Mouse (Mus musculus) kidney, embryonic 15.5 days (tissue): Measurements from ENCODE around the gene Rhbdl1. TPM values are rescaled to one million over a fixed set of nuclear protein-coding genes. Genes with fewer than 3 reads are reported as not detected.

Experiments used
- ATAC-seq: fragments of 200-750 bp; cut with Nextera tagmentation; replicated peaks from 2 replicates; pipeline ENCODE4 v1.8.0; 2017; ENCODE audit warnings: moderate TSS enrichment; ENCODE audit not compliant: low FRiP score
- H3K27ac ChIP-seq: fragments of 300-500 bp; sonication (generic); 2 replicates; pipeline ENCODE4 v1.5.1; 2015; ENCODE audit warnings: mild to moderate bottlenecking, inconsistent platforms
- H3K27me3 ChIP-seq: fragments of 300-500 bp; sonication (generic); 2 replicates; pipeline ENCODE4 v1.6.1; 2015; ENCODE audit warnings: inconsistent platforms
- H3K36me3 ChIP-seq: fragments of 300-500 bp; sonication (generic); 2 replicates; pipeline ENCODE4 v1.6.1; 2015; ENCODE audit warnings: inconsistent platforms
- H3K4me1 ChIP-seq: fragments of 300-500 bp; sonication (generic); 2 replicates; pipeline ENCODE4 v1.6.1; 2015; ENCODE audit warnings: inconsistent platforms
- H3K4me2 ChIP-seq: fragments of 300-500 bp; sonication (generic); 2 replicates; pipeline ENCODE4 v1.6.1; 2015; ENCODE audit warnings: moderate library complexity, mild to moderate bottlenecking, inconsistent platforms
- H3K4me3 ChIP-seq: fragments of 300-500 bp; sonication (generic); replicated peaks from 2 replicates; pipeline ENCODE4 v1.5.1; 2015; ENCODE audit warnings: mild to moderate bottlenecking, inconsistent platforms
- H3K9ac ChIP-seq: fragments of 300-500 bp; sonication (generic); 2 replicates; pipeline ENCODE4 v1.6.1; 2015; ENCODE audit warnings: mild to moderate bottlenecking, inconsistent platforms
- H3K9me3 ChIP-seq: fragments of 300-500 bp; sonication (generic); replicated peaks from 2 replicates; pipeline ENCODE4 v1.6.1; 2016; ENCODE audit warnings: inconsistent platforms
- WGBS: fragments of 180-500 bp; shearing (Covaris S2); methylation state at CpG from one replicate; pipeline ENCODE4 v1.1.7; 2015; ENCODE audit warnings: mixed read lengths; 5-methylcytosine and 5-hydroxymethylcytosine counted together
- polyA plus RNA-seq: library from polyadenylated mRNA; unstranded; fragments of >200 nt; fragmentation: Nextera tagmentation; extraction: Ambion mirVana; gene quantifications from 2 replicates; pipeline ENCODE4 v1.2.1, GENCODE M21; 2015

Gene Rhbdl1
- 2.8 and 3.8 TPM in 2 replicates for polyA plus RNA-seq

DNA sequence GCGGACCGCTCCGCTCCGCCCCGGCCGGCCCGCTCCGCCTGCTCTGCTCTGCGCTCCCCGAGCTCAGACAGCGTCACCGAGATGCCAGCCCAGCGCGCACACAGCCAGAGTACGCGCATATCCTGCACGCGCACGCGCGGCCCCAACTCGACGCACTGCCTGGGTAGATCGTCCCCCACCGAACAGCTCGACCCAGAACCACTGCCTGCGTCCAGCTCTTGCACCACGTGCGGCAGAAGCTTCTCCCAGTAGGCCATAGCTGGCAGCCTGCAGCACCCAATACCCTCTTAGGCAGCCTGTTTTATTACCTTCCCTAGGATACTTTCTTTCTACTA lies at the start of gene Rhbdl1:
Rhbdl1 (minus strand) TSS at position 220 of the 335 bp plus-strand sequence.
- peak within 1 kb of the TSS; percentile 95 for H3K4me2 ChIP-seq
- no peaks in the 10 kb centered on the region for H3K9me3 ChIP-seq
- peak within 1 kb of the TSS; percentile 85 for H3K27ac ChIP-seq
- peak within 1 kb of the TSS; percentile 42 for H3K9ac ChIP-seq
- peak within 1 kb of the TSS; percentile 42 for H3K4me3 ChIP-seq
- H3K27me3 ChIP-seq: no peaks in the 10 kb centered on the region
- ATAC-seq: 0 out of 2 replicates have a peak, but pooled peaks have one; percentile 34
- peaks cover 58% of the 10 kb centered on the region for H3K4me1 ChIP-seq
- 2% methylated on average over 29 of the region's 29 CpGs for WGBS
- peaks cover 57% of the 10 kb centered on the region for H3K36me3 ChIP-seq

DNA sequence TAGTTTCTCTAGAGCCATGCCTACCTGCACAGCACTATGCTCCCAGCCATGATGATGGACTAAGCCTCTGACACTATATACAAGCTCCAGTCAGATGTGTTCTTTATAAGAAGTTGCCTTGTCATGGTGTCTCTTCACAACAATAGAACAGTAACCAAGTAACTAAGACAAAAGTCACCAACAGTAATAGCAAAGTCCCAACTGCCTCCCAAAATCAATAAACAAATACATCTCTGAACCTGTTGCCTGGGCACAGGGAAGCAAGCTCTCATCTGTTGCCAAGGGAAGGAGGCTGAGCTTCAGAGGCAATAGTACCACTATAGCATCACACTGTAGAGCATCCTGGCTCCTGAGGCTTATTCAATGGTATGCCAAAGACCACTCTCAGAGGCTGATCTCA lies 49.7 kb upstream of the Rhbdl1 start:
- no peak for ATAC-seq
- Histone ChIP-seq H3K36me3 (peaks cover 73% of the 10 kb centered on the region), H3K9me3 (no peaks in the 10 kb centered on the region), H3K4me2 (no peak overlapping the region), H3K27me3 (no peaks in the 10 kb centered on the region), H3K4me3 (no peak overlapping the region), H3K9ac (no peak overlapping the region), H3K4me1 (peaks cover 4% of the 10 kb centered on the region; the same call in 1 of the 2 replicates), H3K27ac (no peak overlapping the region)

DNA sequence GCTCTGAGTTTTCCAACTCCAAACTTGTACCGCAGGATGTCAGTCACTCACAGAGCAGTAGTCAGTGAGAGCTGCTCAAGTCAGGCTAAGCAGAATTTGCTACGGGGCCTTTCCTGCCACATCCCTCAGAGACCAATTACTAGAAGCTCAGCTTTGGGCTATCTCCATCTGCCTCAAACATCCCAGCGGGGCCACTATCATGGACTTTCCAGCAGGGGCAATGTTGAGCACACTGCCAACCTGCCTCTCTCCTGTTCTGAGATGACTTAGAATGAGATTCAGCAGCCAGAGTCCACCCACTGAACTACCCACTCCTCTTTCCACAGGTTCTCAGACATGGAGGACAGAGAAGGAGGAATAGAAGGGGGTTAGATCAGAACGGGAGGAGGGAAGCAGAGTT lies 48.5 kb upstream of the Rhbdl1 start:
- Histone ChIP-seq H3K4me2 (no peak overlapping the region), H3K9me3 (no peaks in the 10 kb centered on the region), H3K27me3 (no peaks in the 10 kb centered on the region), H3K36me3 (peaks cover 68% of the 10 kb centered on the region), H3K4me3 (no peak overlapping the region), H3K9ac (no peak overlapping the region), H3K27ac (no peak overlapping the region), H3K4me1 (peaks cover 15% of the 10 kb centered on the region)
- no peak for ATAC-seq
- WGBS: 67% methylated on average over 4 of the region's 4 CpGs

GRCm38 (mm10) chr17:25883824-25884223 lies 46.7 kb upstream of the Rhbdl1 start:
- no peak for ATAC-seq
- 93% methylated on average over 3 of the region's 3 CpGs for WGBS
- Histone ChIP-seq H3K27me3 (no peaks in the 10 kb centered on the region), H3K4me3 (no peak overlapping the region), H3K4me1 (peaks cover 27% of the 10 kb centered on the region), H3K4me2 (no peak overlapping the region), H3K27ac (no peak overlapping the region), H3K9me3 (no peaks in the 10 kb centered on the region), H3K9ac (no peak overlapping the region), H3K36me3 (peaks cover 60% of the 10 kb centered on the region)

GRCm38 (mm10) chr17:25883268-25883667 lies 46.2 kb upstream of the Rhbdl1 start:
- Histone ChIP-seq H3K36me3 (peaks cover 60% of the 10 kb centered on the region), H3K27me3 (no peaks in the 10 kb centered on the region), H3K9ac (no peak overlapping the region), H3K4me3 (no peak overlapping the region), H3K4me2 (no peak overlapping the region), H3K27ac (no peak overlapping the region), H3K4me1 (peaks cover 27% of the 10 kb centered on the region), H3K9me3 (no peaks in the 10 kb centered on the region)
- ATAC-seq: no peak
- 86% methylated on average over 8 of the region's 8 CpGs for WGBS

GRCm38 (mm10) chr17:25882306-25882705 lies 45.2 kb upstream of the Rhbdl1 start:
- ATAC-seq: no peak
- Histone ChIP-seq H3K4me2 (no peak overlapping the region), H3K36me3 (peaks cover 57% of the 10 kb centered on the region), H3K27me3 (no peaks in the 10 kb centered on the region), H3K27ac (no peak overlapping the region), H3K4me3 (no peak overlapping the region), H3K4me1 (peaks cover 27% of the 10 kb centered on the region), H3K9me3 (no peaks in the 10 kb centered on the region), H3K9ac (no peak overlapping the region)
- WGBS: 38% methylated on average over 5 of the region's 5 CpGs

GRCm38 (mm10) chr17:25881691-25882090 lies 44.6 kb upstream of the Rhbdl1 start:
- Histone ChIP-seq H3K4me1 (peaks cover 31% of the 10 kb centered on the region), H3K9me3 (no peaks in the 10 kb centered on the region), H3K9ac (no peak overlapping the region), H3K4me2 (no peak overlapping the region), H3K36me3 (peaks cover 56% of the 10 kb centered on the region), H3K27me3 (no peaks in the 10 kb centered on the region), H3K4me3 (no peak overlapping the region), H3K27ac (peak overlapping the region; percentile 56)
- WGBS: 33% methylated on average over 4 of the region's 4 CpGs
- ATAC-seq: no peak

- peaks cover 56% of the 10 kb centered on the region for H3K36me3 ChIP-seq
- no peak overlapping the region for H3K9ac ChIP-seq
- peak overlapping the region; percentile 56; the same call in 1 of the 2 replicates for H3K27ac ChIP-seq
- no peak for ATAC-seq
- H3K4me1 ChIP-seq: peaks cover 37% of the 10 kb centered on the region
- no peaks in the 10 kb centered on the region for H3K9me3 ChIP-seq
- no peak overlapping the region for H3K4me3 ChIP-seq
- no peak overlapping the region for H3K4me2 ChIP-seq
- 13% methylated on average over 5 of the region's 5 CpGs for WGBS
- H3K27me3 ChIP-seq: no peaks in the 10 kb centered on the region
These were observed 44.0 kb upstream of the Rhbdl1 start for GRCm38 (mm10) chr17:25880913-25881641.

DNA sequence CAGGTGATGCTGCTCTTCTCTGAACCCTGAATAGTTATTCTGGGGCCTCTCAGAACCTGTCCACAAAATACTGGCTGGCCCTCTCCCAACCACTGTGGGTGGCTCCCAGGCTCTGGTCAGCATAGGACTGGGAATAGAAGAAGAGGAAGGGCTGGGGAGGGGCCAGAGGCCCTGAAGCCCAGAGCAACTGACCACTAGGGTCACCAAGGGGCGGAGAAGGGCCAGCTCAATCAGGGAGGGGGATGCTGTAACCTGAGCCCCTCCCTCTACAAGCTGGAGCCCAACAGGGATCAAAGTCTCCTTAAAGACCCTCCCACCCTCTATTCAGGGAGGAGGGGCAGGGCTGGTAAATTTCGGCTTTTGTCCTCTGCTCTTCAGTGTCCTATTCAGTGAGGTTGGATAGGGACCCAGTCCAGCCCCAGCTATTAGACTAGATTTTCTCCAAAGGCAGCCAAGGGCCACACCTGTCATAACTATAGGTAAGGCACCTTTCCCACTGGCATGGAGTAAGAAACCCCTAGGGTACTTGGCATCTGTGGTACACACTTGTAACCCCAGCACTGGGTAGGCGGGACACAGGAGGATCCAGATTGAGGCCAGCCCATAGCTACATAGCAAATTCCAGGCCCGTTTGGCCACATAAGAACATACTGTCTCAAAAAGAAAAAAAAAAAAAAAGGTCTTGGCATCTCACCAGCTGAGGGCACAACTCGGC lies 43.3 kb upstream of the Rhbdl1 start, which contains the start of gene Wfikkn1:
Wfikkn1 (minus strand) TSS at position 663 of the 715 bp plus-strand sequence.
- no peaks in the 10 kb centered on the region for H3K27me3 ChIP-seq
- peaks cover 55% of the 10 kb centered on the region for H3K36me3 ChIP-seq
- ATAC-seq: 0 out of 2 replicates have a peak, but pooled peaks have one; percentile 4
- H3K4me3 ChIP-seq: no peak within 1 kb of the TSS
- 0 out of 2 replicates have a peak within 1 kb of the TSS, but pooled peaks have one; percentile 9 for H3K9ac ChIP-seq
- H3K9me3 ChIP-seq: no peaks in the 10 kb centered on the region
- WGBS: 36% methylated on average over 5 of the region's 5 CpGs
- no peak within 1 kb of the TSS for H3K4me2 ChIP-seq
- peaks cover 41% of the 10 kb centered on the region for H3K4me1 ChIP-seq
- H3K27ac ChIP-seq: peak within 1 kb of the TSS; percentile 56

DNA sequence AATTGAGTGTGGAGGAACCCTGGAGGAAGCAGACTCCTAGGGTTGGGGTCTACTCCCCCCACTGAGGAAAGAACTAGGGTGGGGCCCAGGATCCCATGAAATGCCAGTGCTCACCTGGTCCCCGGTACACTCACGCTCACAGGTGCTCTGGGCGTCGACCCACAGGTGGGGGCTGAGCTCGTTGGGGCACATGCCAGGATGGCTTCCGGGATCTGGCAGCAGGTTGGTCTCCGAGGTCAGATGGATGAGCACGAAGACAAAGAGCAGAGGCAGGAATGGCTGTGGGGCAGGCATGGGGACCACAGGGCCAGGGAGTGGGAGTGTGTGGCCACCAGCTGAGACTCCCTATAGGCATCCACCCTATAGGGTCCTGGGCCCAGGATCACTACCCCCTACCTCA lies 42.7 kb upstream of the Rhbdl1 start:
- Histone ChIP-seq H3K36me3 (peaks cover 51% of the 10 kb centered on the region), H3K4me2 (no peak overlapping the region), H3K9me3 (no peaks in the 10 kb centered on the region), H3K4me1 (peaks cover 41% of the 10 kb centered on the region), H3K9ac (no peak overlapping the region), H3K27me3 (no peaks in the 10 kb centered on the region), H3K4me3 (no peak overlapping the region), H3K27ac (peak overlapping the region; percentile 56)
- WGBS: 69% methylated on average over 8 of the region's 8 CpGs
- ATAC-seq: no peak

- 48% methylated on average over 4 of the region's 4 CpGs for WGBS
- peaks cover 46% of the 10 kb centered on the region for H3K36me3 ChIP-seq
- H3K27me3 ChIP-seq: no peaks in the 10 kb centered on the region
- H3K4me3 ChIP-seq: no peak overlapping the region
- ATAC-seq: no peak
- H3K27ac ChIP-seq: no peak overlapping the region
- no peaks in the 10 kb centered on the region for H3K9me3 ChIP-seq
- H3K4me2 ChIP-seq: no peak overlapping the region
- H3K4me1 ChIP-seq: peaks cover 45% of the 10 kb centered on the region
- no peak overlapping the region for H3K9ac ChIP-seq
These were observed 42.2 kb upstream of the Rhbdl1 start for GRCm38 (mm10) chr17:25879261-25879660.

- ATAC-seq: no peak
- WGBS: 89% methylated on average over 19 of the region's 19 CpGs
- Histone ChIP-seq H3K27me3 (no peaks in the 10 kb centered on the region), H3K9ac (no peak overlapping the region), H3K4me1 (peaks cover 51% of the 10 kb centered on the region), H3K9me3 (no peaks in the 10 kb centered on the region), H3K4me2 (no peak overlapping the region), H3K4me3 (no peak overlapping the region), H3K27ac (no peak overlapping the region), H3K36me3 (peaks cover 40% of the 10 kb centered on the region)
These were observed 41.6 kb upstream of the Rhbdl1 start for GRCm38 (mm10) chr17:25878611-25879180.
